Mouse (Mus musculus): Measurements from ENCODE around the gene Cacna2d2.

DNA sequence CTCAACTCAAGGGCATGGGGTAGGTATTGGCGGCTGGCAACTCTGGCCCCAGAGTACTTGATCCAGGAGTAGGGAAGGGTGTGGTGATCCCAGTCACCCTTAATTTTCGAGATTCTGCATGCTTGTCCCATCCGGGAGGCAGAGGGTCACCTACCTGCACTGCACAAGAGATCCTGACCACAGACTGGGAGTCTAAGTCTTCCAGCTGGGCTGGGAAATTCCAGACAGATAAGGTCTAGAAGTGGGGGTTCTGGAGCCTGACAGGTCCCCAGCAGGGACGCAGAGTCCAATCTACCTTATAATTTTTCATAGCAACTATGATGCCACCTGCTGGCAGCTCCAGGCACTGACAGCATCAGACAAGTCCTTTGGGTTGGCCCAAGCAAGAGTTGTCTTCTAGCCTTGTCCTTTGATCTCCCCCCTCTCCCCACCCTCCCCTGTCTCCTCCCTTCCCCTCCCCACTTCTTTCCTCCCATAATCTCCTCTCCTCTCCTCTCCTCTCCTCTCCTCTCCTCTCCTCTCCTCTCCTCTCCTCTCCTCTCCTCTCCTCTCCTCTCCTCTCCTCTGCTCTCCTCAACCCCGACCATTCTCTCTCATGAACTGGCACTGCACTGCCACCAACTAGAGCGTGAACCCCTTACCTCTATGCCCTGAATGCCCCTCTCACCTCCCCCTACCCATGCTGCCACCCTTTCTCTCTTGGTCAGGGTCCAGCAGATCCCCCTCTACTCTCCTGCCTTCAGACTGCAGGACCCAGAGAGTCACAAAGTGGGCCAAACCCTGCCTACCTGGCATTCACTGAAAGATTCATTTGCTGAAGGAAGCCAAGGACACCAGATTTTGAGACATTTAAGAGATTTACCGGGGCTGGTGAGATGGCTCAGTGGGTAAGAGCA lies 43.3 kb upstream of the Cacna2d2 start:
- TF ChIP-seq CTCF (conservative IDR thresholded peaks at IDR 0.05; ENCODE audit: low read length) (peak; percentile 53), POU5F1 (IDR thresholded peaks at IDR 0.05; ENCODE audit: borderline replicate concordance, low read length) (no peak), NANOG (IDR thresholded peaks at IDR 0.05; ENCODE audit: borderline replicate concordance, low read length) (no peak)
